Mouse (Mus musculus) erythroid progenitor cell, adult 5-6 weeks (primary cell): ENCODE results near the gene Map3k5. TPM values are rescaled to one million over a fixed set of nuclear protein-coding genes. Genes with fewer than 3 reads are reported as not detected.

Experiments
- ATAC-seq: replicated peaks from 2 replicates; pipeline ENCODE4 v1.8.0; 2016; ENCODE audit warnings: moderate number of reproducible peaks, mild to moderate bottlenecking, moderate TSS enrichment, inconsistent platforms; ENCODE audit not compliant: poor library complexity, low FRiP score, severe bottlenecking
- total RNA-seq, 2 experiments: library from RNA; stranded (forward) in 1 of 2; stranded (reverse) in 1 of 2; fragments of 150-400 nt in 1 of 2; fragments of 186-747, 209-891 nt in 1 of 2; gene quantifications; 2 replicates each; pipeline versions ENCODE4 v1.2.3 to v1.2.4; 2015 to 2017; ENCODE audit warnings: low replicate concordance in 2 of 2

The Map3k5 gene
- total RNA-seq, 2 experiments from 2014 or later, result 4.2 to 4.4 TPM

GRCm38 (mm10) chr10:19933511-19934383, 525 bp upstream of the Map3k5 start:
- no peak for ATAC-seq

GRCm38 (mm10) chr10:19935295-19935623, 987 bp downstream of the Map3k5 start:
- no peak for ATAC-seq

- no peak for ATAC-seq
Observed at GRCm38 (mm10) chr10:19935821-19936367, 1.6 kb downstream of the Map3k5 start.

GRCm38 (mm10) chr10:19936961-19937708, 2.9 kb downstream of the Map3k5 start:
- no peak for ATAC-seq

GRCm38 (mm10) chr10:19938738-19939137, 4.5 kb downstream of the Map3k5 start:
- ATAC-seq, result no peak

GRCm38 (mm10) chr10:19939282-19939705, 5.0 kb downstream of the Map3k5 start:
- no peak for ATAC-seq

- no peak for ATAC-seq
Observed at GRCm38 (mm10) chr10:19940127-19940526, 5.9 kb downstream of the Map3k5 start.

GRCm38 (mm10) chr10:19940626-19941025, 6.4 kb downstream of the Map3k5 start:
- no peak for ATAC-seq

- no peak for ATAC-seq
Observed at GRCm38 (mm10) chr10:19941063-19941462, 6.8 kb downstream of the Map3k5 start.

- ATAC-seq, result no peak
Observed at GRCm38 (mm10) chr10:19941914-19942313, 7.6 kb downstream of the Map3k5 start.

GRCm38 (mm10) chr10:19942621-19943020, 8.3 kb downstream of the Map3k5 start:
- no peak for ATAC-seq

GRCm38 (mm10) chr10:19945651-19946050, 11.4 kb downstream of the Map3k5 start:
- no peak for ATAC-seq

GRCm38 (mm10) chr10:19946644-19947043, 12.4 kb downstream of the Map3k5 start:
- ATAC-seq, result no peak

- ATAC-seq, result no peak
Observed at GRCm38 (mm10) chr10:19947441-19947840, 13.2 kb downstream of the Map3k5 start.

- ATAC-seq, result no peak
Observed at GRCm38 (mm10) chr10:19947901-19948300, 13.6 kb downstream of the Map3k5 start.

- ATAC-seq, result no peak
Observed at GRCm38 (mm10) chr10:19948381-19948780, 14.1 kb downstream of the Map3k5 start.

- no peak for ATAC-seq
Observed at GRCm38 (mm10) chr10:19949106-19949505, 14.8 kb downstream of the Map3k5 start.

GRCm38 (mm10) chr10:19953032-19953761, 18.9 kb downstream of the Map3k5 start:
- no peak for ATAC-seq

GRCm38 (mm10) chr10:19954572-19954971, 20.3 kb downstream of the Map3k5 start:
- no peak for ATAC-seq

- ATAC-seq, result no peak
Observed at GRCm38 (mm10) chr10:19955817-19956216, 21.5 kb downstream of the Map3k5 start.
